Mouse (Mus musculus): ENCODE measurements around the gene Gm10639.
"Not testable (repeated sequence)": the region's sequence is repeated elsewhere in the genome, so short reads cannot be mapped to it uniquely, and the experiment has no call there.

Gm10639 gene

DNA sequence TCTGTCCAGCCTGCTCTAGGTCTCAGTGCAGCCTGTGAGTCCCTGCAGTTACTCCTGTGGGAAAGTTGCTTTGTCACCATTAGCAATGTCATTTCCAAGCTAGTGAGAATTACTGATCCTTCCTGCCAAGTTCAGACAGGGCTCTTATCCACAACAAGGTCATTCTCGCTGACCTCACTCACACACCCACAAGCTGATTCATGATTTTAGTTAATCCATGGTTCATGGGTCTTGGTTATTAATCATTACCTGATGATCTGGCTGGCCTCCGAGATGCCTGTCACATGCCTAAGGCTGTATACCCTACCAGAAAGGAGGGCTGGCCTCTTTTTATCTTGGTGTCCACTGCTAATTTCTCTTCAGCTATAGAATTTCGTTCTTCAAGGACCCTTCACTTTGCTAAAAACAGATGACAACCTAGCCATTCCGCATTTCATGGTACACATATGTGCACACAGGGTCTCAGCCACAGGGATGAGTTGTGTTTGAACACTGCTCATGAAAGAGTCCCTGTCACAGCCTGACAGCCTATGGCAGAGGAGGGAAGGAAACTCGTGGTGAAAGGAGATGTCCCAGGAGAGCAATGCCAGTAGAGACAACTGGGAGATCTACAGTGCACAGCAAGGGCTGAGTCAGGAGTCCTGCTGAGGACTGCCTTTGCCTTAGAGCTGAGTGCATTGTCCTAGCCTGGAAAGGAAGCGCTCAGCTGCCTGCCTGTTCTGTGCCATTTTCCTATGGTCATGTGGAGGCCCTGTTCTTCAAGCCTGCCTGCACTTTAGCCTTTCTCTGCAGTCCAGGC lies 58.7 kb downstream of the Gm10639 start:
- DNase-seq (ENCODE audit: low read depth): not testable (repeated sequence)

DNA sequence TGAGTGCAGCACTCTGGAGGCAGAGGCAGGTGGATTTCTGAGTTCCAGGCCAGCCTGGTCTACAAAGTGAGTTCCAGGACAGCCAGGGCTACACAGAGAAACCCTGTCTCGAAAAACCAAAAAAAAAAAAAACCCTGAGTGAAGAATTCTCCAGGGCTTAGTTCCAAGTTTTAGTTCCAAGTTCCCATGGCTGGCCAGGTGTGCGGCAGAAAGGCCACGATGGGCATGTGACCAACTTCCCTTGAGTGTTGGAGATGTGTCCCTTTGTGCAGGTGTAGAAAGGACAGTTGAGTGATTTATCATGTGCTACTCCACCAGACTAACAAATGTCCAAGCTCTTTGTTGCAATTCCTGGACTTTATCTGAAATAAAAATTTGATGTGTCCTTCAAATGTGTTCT lies 59.4 kb downstream of the Gm10639 start:
- not testable (repeated sequence) for DNase-seq (ENCODE audit: low read depth)

DNA sequence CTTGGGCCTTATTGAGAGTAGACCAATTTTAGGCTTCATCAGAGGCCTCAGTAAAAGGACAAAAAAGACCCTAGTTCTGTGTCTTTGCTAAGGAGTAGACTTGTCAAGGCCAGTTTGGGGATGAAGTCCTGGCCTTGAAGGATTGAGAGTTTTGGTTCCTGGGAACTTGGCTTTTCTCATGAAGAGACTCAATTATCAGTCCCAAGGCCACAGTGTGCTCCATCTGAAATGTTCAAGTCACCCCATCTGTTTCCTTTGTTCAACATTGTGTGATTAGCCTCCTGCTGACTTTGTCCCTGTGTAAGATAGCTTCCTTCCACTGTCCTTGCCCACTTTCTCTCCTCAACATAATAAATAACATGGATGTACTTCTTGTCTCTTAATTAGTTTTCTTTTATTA lies 60.3 kb downstream of the Gm10639 start:
- not testable (repeated sequence) for DNase-seq (ENCODE audit: low read depth)

DNA sequence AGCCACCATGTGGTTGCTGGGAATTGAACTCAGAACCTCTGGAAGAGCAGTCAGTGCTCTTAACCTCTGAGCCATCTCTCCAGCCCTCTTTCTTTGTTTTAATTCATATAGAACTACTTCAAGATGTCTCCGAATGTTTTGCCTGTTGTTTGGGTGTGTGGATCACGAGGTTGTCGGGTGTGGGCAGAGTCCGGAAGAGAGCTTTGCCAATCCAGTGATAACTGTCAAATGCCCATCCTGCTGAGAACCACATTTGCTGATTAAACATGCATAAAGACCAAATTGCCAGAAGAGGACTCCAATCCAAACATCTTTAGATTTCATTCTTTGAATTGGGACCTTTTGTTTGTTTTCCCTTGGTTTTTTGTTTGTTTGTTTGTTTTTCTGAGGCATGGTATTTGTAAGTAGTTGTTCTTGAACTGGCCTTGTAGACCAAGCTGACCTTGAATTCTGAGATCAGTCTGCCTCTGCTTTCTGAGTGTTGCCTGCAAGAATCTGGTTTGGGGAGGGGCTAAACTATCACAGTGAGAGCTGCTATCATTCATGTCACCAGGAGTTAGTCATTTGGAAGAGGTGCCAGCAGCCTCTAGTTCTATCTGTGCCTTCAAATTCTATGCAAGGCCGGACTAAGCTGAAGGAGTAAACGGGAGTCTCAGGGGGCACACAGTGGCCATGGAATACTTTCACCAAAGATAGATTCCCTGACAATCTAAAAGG lies 61.9 kb downstream of the Gm10639 start:
- DNase-seq (ENCODE audit: low read depth): no peak

All from induced T-regulatory cell, adult 2 months (primary cell).